Mouse (Mus musculus): ENCODE measurements at regions not wholly inside any gene's neighbourhood (a gene's known extent, or its start where the extent isn't known, plus 50 kb on each side); places are given as distances from the start of the nearest gene placed in this dataset.

- H3K36me3 ChIP-seq (replicated peaks; ENCODE audit: insufficient read depth, low read length), result no peaks in the 10 kb centered on the region
- no peaks in the 10 kb centered on the region for H3K4me1 ChIP-seq (ENCODE audit: insufficient read depth)
- no peak for ATAC-seq
- H3K9ac ChIP-seq (replicated peaks), result no peak overlapping the region
- no peak overlapping the region for H3K4me3 ChIP-seq (ENCODE audit: low read depth, low read length)
- H3K27ac ChIP-seq (ENCODE audit: low read depth), result no peak overlapping the region
- DNase-seq, result no peak
- no peaks in the 10 kb centered on the region for H3K9me3 ChIP-seq (ENCODE audit: low read length)
- H3K27me3 ChIP-seq (ENCODE audit: insufficient read depth, low read length), result no peaks in the 10 kb centered on the region
- TF ChIP-seq EP300 (IDR thresholded peaks at IDR 0.05; ENCODE audit: low read depth), result no peak
- TF ChIP-seq CTCF (IDR thresholded peaks at IDR 0.05; ENCODE audit: low read depth), result no peak
- no peak overlapping the region for H3K4me2 ChIP-seq (ENCODE audit: low read depth, low read length)
- 73% methylated on average over 3 of the region's 3 CpGs for WGBS (ENCODE audit: insufficient replicate concordance)
Measured at GRCm38 (mm10) chr7:95787951-95788350, 383.1 kb upstream of the Tenm4 start.

- WGBS (ENCODE audit: insufficient replicate concordance), result 49% methylated on average over 5 of the region's 5 CpGs
Measured at GRCm38 (mm10) chr7:95789424-95789823, 381.6 kb upstream of the Tenm4 start.

DNA sequence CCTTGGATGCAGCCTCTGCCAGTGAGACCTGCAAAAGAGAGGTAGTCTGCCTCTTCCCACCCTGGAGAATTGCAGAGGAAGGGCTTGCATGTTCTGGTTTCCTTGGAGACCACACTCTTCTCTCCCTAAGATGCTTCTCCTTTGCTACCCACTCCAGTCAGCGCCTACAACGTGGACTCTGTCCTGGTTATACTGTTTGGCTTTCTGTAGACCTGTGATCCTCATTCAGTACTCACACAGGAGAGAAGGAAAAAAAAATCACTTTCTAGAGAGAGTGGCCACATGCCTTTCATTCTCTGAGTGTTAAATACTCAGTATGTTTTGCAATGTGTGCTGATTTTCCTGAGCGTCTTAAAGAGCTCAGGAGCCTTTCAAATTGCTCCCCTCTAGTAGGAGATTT is 372.0 kb upstream of the Tenm4 start:
- H3K4me2 ChIP-seq (ENCODE audit: low read depth, low read length), result no peak overlapping the region
- H3K9me3 ChIP-seq (ENCODE audit: low read length), result no peaks in the 10 kb centered on the region
- H3K36me3 ChIP-seq (replicated peaks; ENCODE audit: insufficient read depth, low read length), result no peaks in the 10 kb centered on the region
- no peak for ATAC-seq
- H3K27ac ChIP-seq (ENCODE audit: low read depth), result no peak overlapping the region
- H3K27me3 ChIP-seq (ENCODE audit: insufficient read depth, low read length), result no peaks in the 10 kb centered on the region
- TF ChIP-seq EP300 (IDR thresholded peaks at IDR 0.05; ENCODE audit: low read depth), result no peak
- no peak for TF ChIP-seq CTCF (IDR thresholded peaks at IDR 0.05; ENCODE audit: low read depth)
- WGBS (ENCODE audit: insufficient replicate concordance), result 51% methylated on average over 3 of the region's 3 CpGs
- no peak for DNase-seq
- H3K9ac ChIP-seq (replicated peaks), result no peak overlapping the region
- H3K4me3 ChIP-seq (ENCODE audit: low read depth, low read length), result no peak overlapping the region
- no peaks in the 10 kb centered on the region for H3K4me1 ChIP-seq (ENCODE audit: insufficient read depth)

More at GRCm38 (mm10) chr7:95789424-95789823, 381.6 kb upstream of the Tenm4 start:
- TF ChIP-seq CTCF (IDR thresholded peaks at IDR 0.05; ENCODE audit: low read depth), result no peak
- TF ChIP-seq EP300 (IDR thresholded peaks at IDR 0.05; ENCODE audit: low read depth), result no peak
- Histone ChIP-seq H3K9ac (replicated peaks) (no peak overlapping the region), H3K36me3 (replicated peaks; ENCODE audit: insufficient read depth, low read length) (no peaks in the 10 kb centered on the region), H3K9me3 (ENCODE audit: low read length) (no peaks in the 10 kb centered on the region), H3K4me1 (ENCODE audit: insufficient read depth) (no peaks in the 10 kb centered on the region), H3K4me2 (ENCODE audit: low read depth, low read length) (no peak overlapping the region), H3K27ac (ENCODE audit: low read depth) (no peak overlapping the region), H3K4me3 (ENCODE audit: low read depth, low read length) (no peak overlapping the region), H3K27me3 (ENCODE audit: insufficient read depth, low read length) (no peaks in the 10 kb centered on the region)
- no peak for ATAC-seq
- DNase-seq, result no peak

- Histone ChIP-seq H3K4me1 (ENCODE audit: insufficient read depth) (no peaks in the 10 kb centered on the region), H3K27me3 (ENCODE audit: insufficient read depth, low read length) (no peaks in the 10 kb centered on the region), H3K9ac (replicated peaks) (no peak overlapping the region), H3K27ac (ENCODE audit: low read depth) (no peak overlapping the region), H3K4me3 (ENCODE audit: low read depth, low read length) (no peak overlapping the region), H3K36me3 (replicated peaks; ENCODE audit: insufficient read depth, low read length) (no peaks in the 10 kb centered on the region), H3K9me3 (ENCODE audit: low read length) (no peaks in the 10 kb centered on the region), H3K4me2 (ENCODE audit: low read depth, low read length) (no peak overlapping the region)
- TF ChIP-seq EP300 (IDR thresholded peaks at IDR 0.05; ENCODE audit: low read depth) (no peak), CTCF (IDR thresholded peaks at IDR 0.05; ENCODE audit: low read depth) (no peak)
- ATAC-seq (no peak), DNase-seq (no peak)
- 28% methylated on average over 3 of the region's 3 CpGs for WGBS (ENCODE audit: insufficient replicate concordance)
Measured at GRCm38 (mm10) chr7:95809626-95810025, 361.4 kb upstream of the Tenm4 start.

DNA sequence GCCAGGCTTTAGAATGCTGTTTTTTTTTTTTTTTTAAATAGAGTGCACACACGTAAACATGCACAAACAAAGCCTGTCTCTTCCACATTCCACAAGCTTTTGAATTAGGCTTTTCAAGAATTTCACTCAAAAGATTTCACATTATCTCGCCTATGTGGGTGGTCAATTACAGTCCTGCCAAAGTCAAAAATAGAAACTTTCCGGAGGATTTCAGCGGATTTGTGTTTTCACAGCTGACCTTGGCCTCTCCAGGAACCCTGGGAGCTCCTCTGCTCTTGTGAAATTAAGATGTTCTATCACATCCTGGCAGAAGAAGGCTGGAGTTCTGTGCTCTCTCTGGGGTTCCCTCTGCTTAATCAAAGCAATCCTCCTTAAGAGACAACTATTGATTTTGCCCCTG is 360.9 kb upstream of the Tenm4 start:
- 19% methylated on average over 4 of the region's 4 CpGs for WGBS (ENCODE audit: insufficient replicate concordance)
- DNase-seq (no peak), ATAC-seq (no peak)
- Histone ChIP-seq H3K36me3 (replicated peaks; ENCODE audit: insufficient read depth, low read length) (no peaks in the 10 kb centered on the region), H3K9me3 (ENCODE audit: low read length) (no peaks in the 10 kb centered on the region), H3K27ac (ENCODE audit: low read depth) (no peak overlapping the region), H3K9ac (replicated peaks) (no peak overlapping the region), H3K4me3 (ENCODE audit: low read depth, low read length) (no peak overlapping the region), H3K27me3 (ENCODE audit: insufficient read depth, low read length) (no peaks in the 10 kb centered on the region), H3K4me2 (ENCODE audit: low read depth, low read length) (no peak overlapping the region), H3K4me1 (ENCODE audit: insufficient read depth) (no peaks in the 10 kb centered on the region)
- no peak for TF ChIP-seq CTCF (IDR thresholded peaks at IDR 0.05; ENCODE audit: low read depth)
- TF ChIP-seq EP300 (IDR thresholded peaks at IDR 0.05; ENCODE audit: low read depth), result no peak

DNA sequence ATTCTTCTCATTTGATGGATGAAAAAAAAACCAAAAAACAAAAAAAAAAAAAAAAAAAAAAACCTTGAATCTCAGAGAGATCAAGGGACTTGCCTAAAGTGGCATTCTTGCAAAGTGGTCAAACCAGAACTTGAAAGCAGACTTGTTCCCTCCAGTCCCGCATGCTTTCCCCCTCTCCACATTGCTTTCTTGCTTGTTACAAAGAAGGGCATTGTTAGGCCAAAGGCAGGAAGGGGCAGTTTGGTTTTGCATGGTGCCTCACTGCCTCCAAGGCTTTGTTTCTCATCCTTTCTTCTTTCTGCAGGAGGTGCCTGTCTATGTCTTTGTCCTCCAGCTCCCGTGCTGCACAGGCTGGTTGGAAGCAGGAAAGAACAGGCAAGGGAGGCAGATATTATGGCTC is 356.2 kb upstream of the Tenm4 start:
- Histone ChIP-seq H3K9me3 (ENCODE audit: low read length) (no peaks in the 10 kb centered on the region), H3K4me3 (ENCODE audit: low read depth, low read length) (no peak overlapping the region), H3K4me1 (ENCODE audit: insufficient read depth) (no peaks in the 10 kb centered on the region), H3K36me3 (replicated peaks; ENCODE audit: insufficient read depth, low read length) (no peaks in the 10 kb centered on the region), H3K4me2 (ENCODE audit: low read depth, low read length) (no peak overlapping the region), H3K9ac (replicated peaks) (no peak overlapping the region), H3K27me3 (ENCODE audit: insufficient read depth, low read length) (no peaks in the 10 kb centered on the region), H3K27ac (ENCODE audit: low read depth) (no peak overlapping the region)
- TF ChIP-seq EP300 (IDR thresholded peaks at IDR 0.05; ENCODE audit: low read depth) (no peak), CTCF (IDR thresholded peaks at IDR 0.05; ENCODE audit: low read depth) (no peak)
- DNase-seq (no peak), ATAC-seq (no peak)
- WGBS (ENCODE audit: insufficient replicate concordance), result 28% methylated on average over 2 of the region's 2 CpGs

DNA sequence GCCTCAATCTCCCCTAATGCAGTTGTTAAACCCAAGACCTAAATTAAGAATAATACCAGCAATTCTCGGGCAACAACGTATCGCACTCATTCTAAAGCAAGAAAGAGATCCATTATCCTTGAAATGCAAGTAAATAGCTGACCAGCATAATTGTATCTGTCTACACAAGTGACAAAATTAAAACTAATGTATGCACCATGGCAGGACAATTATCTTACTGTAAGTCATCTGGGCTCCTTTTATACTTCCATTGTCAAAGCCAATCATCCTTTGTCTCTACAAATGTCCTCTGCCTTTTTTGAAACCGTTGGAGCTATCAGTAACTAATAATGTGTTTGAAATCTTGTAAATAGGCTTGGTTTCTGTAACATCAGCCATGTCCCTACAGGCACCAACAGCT is 347.5 kb upstream of the Tenm4 start:
- Histone ChIP-seq H3K9ac (replicated peaks) (no peak overlapping the region), H3K27ac (ENCODE audit: low read depth) (no peak overlapping the region), H3K27me3 (ENCODE audit: insufficient read depth, low read length) (no peaks in the 10 kb centered on the region), H3K36me3 (replicated peaks; ENCODE audit: insufficient read depth, low read length) (no peaks in the 10 kb centered on the region), H3K9me3 (ENCODE audit: low read length) (no peaks in the 10 kb centered on the region), H3K4me3 (ENCODE audit: low read depth, low read length) (no peak overlapping the region), H3K4me2 (ENCODE audit: low read depth, low read length) (no peak overlapping the region), H3K4me1 (ENCODE audit: insufficient read depth) (no peaks in the 10 kb centered on the region)
- DNase-seq (no peak), ATAC-seq (no peak)
- WGBS (ENCODE audit: insufficient replicate concordance), result 80% methylated on average over 4 of the region's 4 CpGs
- TF ChIP-seq CTCF (IDR thresholded peaks at IDR 0.05; ENCODE audit: low read depth), result no peak
- no peak for TF ChIP-seq EP300 (IDR thresholded peaks at IDR 0.05; ENCODE audit: low read depth)
